Mouse (Mus musculus) brain, embryonic 14.5 days (tissue): Measurements from ENCODE around the gene Ptpru.

Experiments
- CTCF ChIP-seq: fragments of 200-500 bp; IDR thresholded peaks from 2 replicates; pipeline ENCODE4 v1.5.1; 2012; ENCODE audit warnings: inconsistent platforms, mild to moderate bottlenecking, moderate library complexity, borderline replicate concordance; ENCODE audit not compliant: insufficient read depth, insufficient read length; ENCODE audit errors: extremely low read depth
- POLR2A ChIP-seq: fragments of 200-500 bp; IDR thresholded peaks from 2 replicates; pipeline ENCODE4 v1.6.1; 2012; ENCODE audit warnings: mild to moderate bottlenecking, inconsistent platforms, borderline replicate concordance; ENCODE audit not compliant: poor library complexity, insufficient read depth, insufficient read length, severe bottlenecking; ENCODE audit errors: extremely low read depth

DNA sequence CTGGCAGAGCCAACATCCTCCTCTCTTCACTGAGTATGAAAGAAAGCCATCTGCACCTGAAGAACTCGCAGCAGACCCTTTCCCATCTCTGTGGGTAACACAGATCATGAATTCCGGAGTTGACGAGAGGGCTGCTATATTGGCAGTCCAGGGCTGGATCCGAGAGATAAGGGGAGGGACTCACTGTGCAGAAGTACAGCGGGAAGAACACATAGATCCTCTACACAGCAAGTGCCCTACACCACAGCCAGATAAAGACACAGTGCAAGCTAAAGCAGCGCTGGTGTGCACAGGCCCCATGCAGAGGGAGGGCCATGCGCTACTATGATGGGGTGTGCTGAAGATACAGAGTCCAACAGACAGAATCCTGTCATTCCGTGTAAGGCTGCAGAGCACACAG, 9.0 kb downstream of the Ptpru start:
- TF ChIP-seq POLR2A = no peak
- TF ChIP-seq CTCF = no peak
